Mouse (Mus musculus) cortical plate, adult 2 months (tissue): ENCODE measurements around the gene Shisal1.

Experiments used
- CTCF ChIP-seq: fragments of 200-500 bp; IDR thresholded peaks from 2 replicates; pipeline ENCODE4 v1.5.1; 2011; ENCODE audit warnings: mild to moderate bottlenecking, control low read depth, low read length; ENCODE audit not compliant: insufficient read depth; ENCODE audit errors: extremely low read depth
- POLR2A ChIP-seq: fragments of 200-500 bp; IDR thresholded peaks from 2 replicates; pipeline ENCODE4 v1.6.1; 2011; ENCODE audit warnings: mild to moderate bottlenecking, low read length, control low read depth; ENCODE audit not compliant: insufficient read depth; ENCODE audit errors: extremely low read depth

DNA sequence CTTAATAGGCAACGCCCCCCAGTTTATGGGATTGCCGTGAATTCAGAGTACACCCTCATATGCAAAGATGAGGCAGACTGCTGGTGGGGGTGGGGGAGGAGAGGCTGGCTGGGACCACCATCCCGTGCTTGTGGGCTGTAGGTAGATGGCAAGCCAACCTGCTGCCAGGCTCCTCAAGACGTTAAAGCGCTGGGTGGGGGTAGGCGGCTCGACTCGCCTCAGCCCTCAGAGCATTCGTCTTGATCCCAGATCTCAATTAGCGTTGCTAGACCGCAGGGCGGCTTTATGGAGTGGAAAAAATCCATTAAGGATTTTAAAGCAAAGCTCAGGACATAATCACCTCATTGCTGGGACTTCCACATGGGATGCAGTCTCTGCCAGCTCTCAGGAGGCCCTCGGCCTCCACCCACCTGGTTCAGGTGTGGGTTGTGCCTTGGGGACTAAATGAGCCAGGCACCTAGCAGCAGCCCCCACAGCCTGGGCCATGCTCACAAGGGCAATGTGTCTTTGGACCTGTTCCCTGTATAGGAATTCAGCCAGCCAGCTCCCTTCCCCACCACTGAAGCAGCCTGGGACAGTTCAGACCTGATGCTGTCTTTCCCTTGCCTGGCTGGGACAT is 34.5 kb upstream of the Shisal1 start:
- TF ChIP-seq POLR2A (no peak), CTCF (no peak)
